Mouse (Mus musculus) cerebellum, adult 2 months (tissue): ENCODE data around the gene Cpeb3.

Experiments
- CTCF ChIP-seq: fragments of 200-500 bp; IDR thresholded peaks from 2 replicates; pipeline ENCODE4 v1.5.1; 2011; ENCODE audit warnings: low read depth, mild to moderate bottlenecking, control low read depth, low read length, moderate library complexity, borderline replicate concordance; ENCODE audit not compliant: insufficient read depth
- POLR2A ChIP-seq: fragments of 200-500 bp; IDR thresholded peaks from 2 replicates; pipeline ENCODE4 v1.6.1; 2011; ENCODE audit warnings: low read length, control low read depth, borderline replicate concordance; ENCODE audit not compliant: insufficient read depth

DNA sequence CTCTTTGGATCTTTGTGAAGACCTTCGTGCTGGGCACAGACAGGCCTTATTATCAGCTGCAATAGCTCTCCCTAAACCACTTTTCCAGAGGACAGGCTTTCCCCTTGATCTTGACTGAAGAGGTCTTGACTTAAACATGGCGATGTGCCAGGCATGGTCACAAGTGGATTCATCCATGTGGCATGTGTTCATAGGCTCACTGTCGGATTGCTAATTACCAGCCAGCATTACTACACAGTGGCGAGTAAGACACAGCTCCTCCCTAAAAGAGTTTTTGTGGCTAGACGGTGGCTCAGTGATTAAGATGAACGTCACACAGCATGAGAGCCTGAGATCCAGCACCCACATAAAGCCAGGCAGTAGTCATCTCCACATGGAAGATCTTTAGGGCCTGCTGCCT is 178.6 kb downstream of the Cpeb3 start:
- no peak for TF ChIP-seq POLR2A
- TF ChIP-seq CTCF = no peak
